Mouse (Mus musculus) embryonic facial prominence, embryonic 11.5 days (tissue): ENCODE data around the gene Hao1. TPM values are rescaled to one million over a fixed set of nuclear protein-coding genes. Genes with fewer than 3 reads are reported as not detected.

Experiments used
- ATAC-seq: fragments of 200-750 bp; cut with Nextera tagmentation; replicated peaks from 2 replicates; pipeline ENCODE4 v1.8.0; 2017; ENCODE audit warnings: low read depth; ENCODE audit not compliant: insufficient number of reproducible peaks, low FRiP score, low TSS enrichment
- DNase-seq: peaks from one replicate; pipeline ENCODE4 v3.0.0-alpha.2; 2015; ENCODE audit warnings: low spot score
- H3K27ac ChIP-seq: fragments of 300-500 bp; sonication (generic); replicated peaks from 2 replicates; pipeline ENCODE4 v1.5.1; 2014; ENCODE audit warnings: mild to moderate bottlenecking, low read depth, low read length, control low read depth
- H3K27me3 ChIP-seq: fragments of 300-500 bp; sonication (generic); 2 replicates; pipeline ENCODE4 v1.6.1; 2014; ENCODE audit warnings: mild to moderate bottlenecking, low read length, moderate library complexity, mixed read lengths; ENCODE audit not compliant: control insufficient read depth, insufficient read depth
- H3K36me3 ChIP-seq: fragments of 300-500 bp; sonication (generic); replicated peaks from 2 replicates; pipeline ENCODE4 v1.6.1; 2014; ENCODE audit warnings: low read depth, mild to moderate bottlenecking, low read length, moderate library complexity, mixed read lengths; ENCODE audit not compliant: control insufficient read depth, insufficient read depth
- H3K4me1 ChIP-seq: fragments of 300-500 bp; sonication (generic); 2 replicates; pipeline ENCODE4 v1.6.1; 2014; ENCODE audit warnings: low read length, mixed read lengths; ENCODE audit not compliant: control insufficient read depth, insufficient read depth
- H3K4me2 ChIP-seq: fragments of 300-500 bp; sonication (generic); 2 replicates; pipeline ENCODE4 v1.6.1; 2014; ENCODE audit warnings: low read depth, mild to moderate bottlenecking, control low read depth, low read length, moderate library complexity
- H3K4me3 ChIP-seq: fragments of 300-500 bp; sonication (generic); 2 replicates; pipeline ENCODE4 v1.5.1; 2014; ENCODE audit warnings: low read depth, low read length, control low read depth
- H3K9ac ChIP-seq: fragments of 300-500 bp; sonication (generic); replicated peaks from 2 replicates; pipeline ENCODE4 v1.6.1; 2014; ENCODE audit warnings: mild to moderate bottlenecking, control low read depth, low read length
- H3K9me3 ChIP-seq: fragments of 300-500 bp; sonication (generic); replicated peaks from 2 replicates; pipeline ENCODE4 v1.6.1; 2016; ENCODE audit warnings: mild to moderate bottlenecking, low read length, inconsistent platforms, mixed read lengths; ENCODE audit not compliant: control insufficient read depth
- WGBS: fragments of 180-500 bp; shearing (Covaris S2); extraction: QIAGEN DNeasy Blood & Tissue Kit; methylation state at CpG from one replicate; pipeline ENCODE4 v1.1.7; 2014; 5-methylcytosine and 5-hydroxymethylcytosine counted together
- polyA plus RNA-seq: library from polyadenylated mRNA; unstranded; fragments of >200 nt; fragmentation: Nextera tagmentation; extraction: Ambion mirVana; gene quantifications from 2 replicates; pipeline ENCODE4 v1.2.1, GENCODE M21; 2014

Hao1 gene
- polyA plus RNA-seq, 1 experiment from 2014 or later = not detected

DNA sequence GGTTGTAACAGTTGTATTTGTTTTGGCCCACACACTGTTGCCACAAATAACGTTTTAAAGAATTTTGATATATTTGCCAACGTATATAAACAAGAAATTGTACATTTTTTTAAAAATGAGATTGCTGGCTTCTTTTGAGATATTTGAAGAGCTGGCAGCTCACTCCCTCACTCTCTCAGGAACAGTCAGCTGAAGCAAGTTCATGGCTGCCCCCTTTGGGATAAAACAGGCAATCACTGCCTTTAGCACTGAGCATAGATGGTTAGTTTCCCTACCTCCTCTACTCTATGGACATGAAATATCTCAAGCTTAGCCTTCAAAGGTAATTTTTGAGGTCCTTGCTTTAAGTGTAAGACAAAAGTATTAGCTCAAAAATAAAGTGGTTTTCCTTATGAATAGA lies 10.7 kb downstream of the Hao1 start:
- 67% methylated on average over 2 of the region's 2 CpGs for WGBS
- Histone ChIP-seq H3K4me2 (no peak overlapping the region), H3K27me3 (no peaks in the 10 kb centered on the region), H3K36me3 (no peaks in the 10 kb centered on the region), H3K9me3 (no peaks in the 10 kb centered on the region), H3K4me1 (no peaks in the 10 kb centered on the region), H3K4me3 (no peak overlapping the region), H3K27ac (no peak overlapping the region), H3K9ac (no peak overlapping the region)
- ATAC-seq (no peak), DNase-seq (no peak)

DNA sequence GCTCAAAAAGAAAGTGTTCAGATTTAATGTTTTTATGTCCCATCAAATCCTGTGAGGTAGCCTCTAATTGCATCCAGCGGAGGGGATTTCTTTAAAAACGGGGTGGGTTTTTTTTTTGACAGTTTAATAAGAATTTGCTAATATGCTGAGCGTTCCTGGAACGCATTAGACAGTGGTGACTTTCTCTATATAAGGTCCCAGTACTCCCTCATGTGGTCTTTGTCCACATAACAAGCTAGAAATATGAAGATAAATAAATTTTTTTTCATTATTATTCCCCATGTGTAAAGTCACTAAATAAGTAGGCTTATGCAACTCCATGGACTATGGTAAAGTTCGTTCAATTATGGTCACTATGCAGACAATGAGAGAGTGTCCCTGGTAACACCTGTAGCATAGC lies 13.1 kb downstream of the Hao1 start:
- Histone ChIP-seq H3K4me2 (no peak overlapping the region), H3K4me1 (no peaks in the 10 kb centered on the region), H3K9me3 (no peaks in the 10 kb centered on the region), H3K4me3 (no peak overlapping the region), H3K27ac (no peak overlapping the region), H3K27me3 (no peaks in the 10 kb centered on the region), H3K9ac (no peak overlapping the region), H3K36me3 (no peaks in the 10 kb centered on the region)
- 62% methylated on average over 5 of the region's 5 CpGs for WGBS
- ATAC-seq (no peak), DNase-seq (peak; percentile 24)

DNA sequence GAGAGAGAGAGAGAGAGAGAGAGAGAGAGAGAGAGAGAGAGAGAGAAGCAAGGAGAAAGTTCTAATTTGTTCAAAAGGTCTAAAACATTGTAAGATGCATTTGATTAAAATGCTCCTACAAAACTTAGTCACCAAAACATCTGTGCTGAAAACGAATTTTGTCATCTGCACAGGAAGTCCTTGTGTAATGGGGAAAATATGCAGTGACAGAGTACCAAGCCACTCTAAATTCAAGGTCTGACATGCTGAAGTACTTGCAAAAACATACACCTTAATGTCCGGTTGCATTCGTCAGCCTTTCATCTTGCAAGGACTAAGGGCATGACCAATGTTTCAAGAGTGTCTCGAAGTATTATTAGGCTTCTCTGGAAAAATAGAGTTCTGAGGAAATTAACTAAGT lies 15.7 kb downstream of the Hao1 start:
- no peak overlapping the region for H3K4me2 ChIP-seq
- H3K9me3 ChIP-seq = no peaks in the 10 kb centered on the region
- no peak overlapping the region for H3K27ac ChIP-seq
- H3K9ac ChIP-seq = no peak overlapping the region
- H3K4me3 ChIP-seq = no peak overlapping the region
- no peak for DNase-seq
- H3K27me3 ChIP-seq = no peaks in the 10 kb centered on the region
- H3K4me1 ChIP-seq = no peaks in the 10 kb centered on the region
- no peaks in the 10 kb centered on the region for H3K36me3 ChIP-seq
- no peak for ATAC-seq
- 60% methylated on average over 4 of the region's 4 CpGs for WGBS

DNA sequence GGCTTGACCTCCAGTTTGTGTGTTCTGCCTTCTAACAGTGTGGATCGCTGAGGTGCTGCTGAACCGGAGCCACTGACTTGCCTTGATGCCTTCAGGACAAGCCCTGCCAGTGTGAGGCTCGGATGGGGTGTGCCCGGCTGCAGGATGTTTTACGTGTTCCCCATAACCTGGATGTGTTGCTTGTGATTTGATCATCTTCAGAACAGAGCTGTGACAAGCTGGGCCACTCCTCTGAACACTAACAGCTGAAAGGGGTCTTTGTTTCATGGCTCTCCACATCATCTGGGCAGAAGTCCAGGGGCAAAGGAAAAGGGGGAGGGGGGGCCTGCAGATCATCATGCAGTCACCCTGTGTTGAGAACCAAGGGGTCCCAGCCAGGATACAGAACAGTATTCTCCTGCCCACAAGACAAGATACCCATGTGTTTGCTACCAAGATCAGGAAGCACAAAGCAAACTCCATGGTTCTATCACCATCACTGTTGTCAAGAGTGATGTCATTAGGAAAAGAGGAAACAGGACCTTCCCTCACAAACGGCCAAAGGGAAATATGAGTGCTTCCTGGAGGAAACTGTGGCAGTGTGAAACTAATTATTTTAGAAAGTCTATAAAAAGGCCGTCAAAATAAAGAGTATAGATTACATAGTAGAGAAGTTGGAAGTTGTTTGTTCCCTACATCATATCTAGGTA lies 25.9 kb downstream of the Hao1 start:
- peak; percentile 15 for DNase-seq
- no peaks in the 10 kb centered on the region for H3K36me3 ChIP-seq
- no peak overlapping the region for H3K4me2 ChIP-seq
- ATAC-seq = 0 out of 2 replicates have a peak, but pooled peaks have one; percentile 39
- WGBS = 60% methylated on average over 7 of the region's 7 CpGs
- no peaks in the 10 kb centered on the region; the same call in 1 of the 2 replicates for H3K4me1 ChIP-seq
- H3K27me3 ChIP-seq = no peaks in the 10 kb centered on the region
- H3K9me3 ChIP-seq = no peaks in the 10 kb centered on the region
- H3K27ac ChIP-seq = peak overlapping the region; percentile 13
- H3K9ac ChIP-seq = no peak overlapping the region
- H3K4me3 ChIP-seq = no peak overlapping the region

DNA sequence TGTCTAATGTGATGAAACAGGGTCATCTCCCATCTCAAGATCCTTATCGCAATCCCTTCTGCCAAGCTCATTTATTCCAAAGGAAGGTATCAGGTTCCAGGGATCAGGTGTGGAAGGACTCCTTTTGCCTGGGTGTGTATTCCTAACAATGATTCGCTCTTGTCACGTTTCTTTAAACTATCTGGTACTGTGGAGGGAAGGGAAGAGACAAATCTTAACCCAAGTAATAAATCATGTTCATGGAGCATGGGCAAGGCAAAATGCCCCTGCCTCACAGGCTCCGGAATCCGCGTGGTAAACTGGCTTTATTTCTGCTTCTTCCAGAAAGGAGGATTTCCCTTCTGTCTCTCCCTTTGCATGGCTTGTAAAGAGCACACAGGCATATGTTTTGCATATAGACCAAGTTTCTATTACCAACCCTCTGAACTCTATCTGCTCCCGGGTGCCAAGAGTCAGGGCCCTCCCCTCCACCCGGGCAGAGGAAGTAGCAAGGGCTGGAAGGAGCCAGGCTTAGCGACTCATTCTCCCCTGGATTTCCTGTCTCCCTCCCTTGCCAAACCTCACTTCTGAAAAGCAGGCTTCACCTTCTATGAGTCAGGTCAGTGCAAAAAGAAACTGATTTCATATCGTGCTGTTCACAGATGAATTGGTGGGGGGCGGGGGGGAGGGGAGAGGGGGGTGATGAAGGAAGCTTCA lies 26.6 kb downstream of the Hao1 start:
- no peaks in the 10 kb centered on the region; the same call in 1 of the 2 replicates for H3K4me1 ChIP-seq
- H3K4me3 ChIP-seq = no peak overlapping the region
- H3K27me3 ChIP-seq = no peaks in the 10 kb centered on the region
- no peak overlapping the region for H3K9ac ChIP-seq
- H3K27ac ChIP-seq = peak overlapping the region; percentile 13
- WGBS = 50% methylated on average over 11 of the region's 11 CpGs
- no peaks in the 10 kb centered on the region for H3K36me3 ChIP-seq
- H3K4me2 ChIP-seq = no peak overlapping the region
- H3K9me3 ChIP-seq = no peaks in the 10 kb centered on the region
- ATAC-seq (peak; percentile 56; the same call in 1 of the 2 replicates), DNase-seq (peak; percentile 43)

DNA sequence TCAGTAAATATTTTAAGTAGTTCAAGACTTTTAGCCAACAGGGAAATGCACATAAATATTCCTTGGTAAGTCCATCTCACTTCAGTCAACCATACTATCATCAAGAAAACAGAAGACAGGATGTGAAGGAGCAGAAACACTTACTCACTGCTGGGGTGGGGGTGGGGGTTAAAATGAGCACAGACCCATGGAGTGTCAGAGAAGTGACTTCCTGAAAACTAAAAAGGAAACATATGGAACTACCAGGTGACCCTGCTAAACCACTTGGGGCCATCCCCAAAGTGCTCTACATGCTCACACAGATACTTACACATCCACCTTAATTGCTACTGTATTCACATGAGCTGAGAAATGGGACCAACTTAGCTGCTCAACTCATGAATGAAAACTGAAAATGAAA lies 36.1 kb downstream of the Hao1 start:
- H3K36me3 ChIP-seq = no peaks in the 10 kb centered on the region
- no peak for ATAC-seq
- DNase-seq = no peak
- no peak overlapping the region for H3K27ac ChIP-seq
- H3K4me1 ChIP-seq = no peaks in the 10 kb centered on the region
- no peak overlapping the region for H3K4me3 ChIP-seq
- H3K9me3 ChIP-seq = no peaks in the 10 kb centered on the region
- H3K27me3 ChIP-seq = no peaks in the 10 kb centered on the region
- no peak overlapping the region for H3K4me2 ChIP-seq
- no peak overlapping the region for H3K9ac ChIP-seq

DNA sequence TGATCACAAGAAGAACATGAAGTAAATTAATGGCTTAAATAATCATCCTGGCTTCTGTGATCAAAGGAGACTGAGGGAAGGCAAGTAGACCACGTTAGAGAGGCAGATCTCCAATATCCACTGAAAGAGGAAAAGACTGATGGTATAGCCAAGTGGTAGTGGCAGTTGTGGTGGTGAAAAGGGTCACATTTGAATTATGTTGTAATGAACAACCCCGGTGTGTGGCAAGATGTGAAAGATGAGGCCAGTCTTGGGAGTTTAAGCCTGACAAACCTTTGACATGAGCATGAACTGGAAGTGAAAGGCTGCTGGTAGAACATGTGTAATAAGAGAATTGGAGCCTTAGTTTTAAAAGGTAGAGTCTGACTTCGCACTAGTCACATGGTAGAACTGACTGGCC lies 54.4 kb downstream of the Hao1 start:
- Histone ChIP-seq H3K4me3 (no peak overlapping the region), H3K27me3 (no peaks in the 10 kb centered on the region), H3K4me2 (no peak overlapping the region), H3K9ac (no peak overlapping the region), H3K9me3 (no peaks in the 10 kb centered on the region), H3K27ac (no peak overlapping the region), H3K36me3 (no peaks in the 10 kb centered on the region), H3K4me1 (no peaks in the 10 kb centered on the region)
- no peak for DNase-seq
- no peak for ATAC-seq
- WGBS = 86% methylated on average over 3 of the region's 3 CpGs

DNA sequence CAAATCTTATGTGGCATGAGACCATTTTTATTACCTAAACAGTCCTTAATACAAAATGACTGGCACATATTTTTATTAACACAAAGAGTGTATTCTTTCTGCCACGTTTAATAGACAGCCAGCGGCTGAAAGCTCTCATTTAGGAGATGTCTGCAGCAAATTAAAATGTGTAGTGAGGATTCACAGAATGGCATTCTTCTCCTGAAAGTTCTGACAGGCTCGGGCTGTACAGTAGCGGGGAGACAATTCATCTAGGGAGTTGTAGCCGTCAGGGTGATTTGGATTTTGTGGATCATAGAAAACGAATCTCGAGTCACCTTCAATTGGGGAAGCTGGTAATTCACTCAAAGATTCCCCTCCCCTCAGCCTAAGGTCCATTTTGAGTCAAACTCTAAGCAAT lies 55.7 kb downstream of the Hao1 start:
- Histone ChIP-seq H3K4me1 (no peaks in the 10 kb centered on the region), H3K4me2 (no peak overlapping the region), H3K27me3 (no peaks in the 10 kb centered on the region), H3K4me3 (no peak overlapping the region), H3K27ac (no peak overlapping the region), H3K9me3 (no peaks in the 10 kb centered on the region), H3K36me3 (no peaks in the 10 kb centered on the region), H3K9ac (no peak overlapping the region)
- DNase-seq (no peak), ATAC-seq (no peak)
- 67% methylated on average over 7 of the region's 7 CpGs for WGBS
